Mouse (Mus musculus) brain, embryonic 14.5 days (tissue): ENCODE measurements around the gene Dstyk.

Source experiments
- CTCF ChIP-seq: fragments of 200-500 bp; IDR thresholded peaks from 2 replicates; pipeline ENCODE4 v1.5.1; 2012; ENCODE audit warnings: inconsistent platforms, mild to moderate bottlenecking, moderate library complexity, borderline replicate concordance; ENCODE audit not compliant: insufficient read depth, insufficient read length; ENCODE audit errors: extremely low read depth
- POLR2A ChIP-seq: fragments of 200-500 bp; IDR thresholded peaks from 2 replicates; pipeline ENCODE4 v1.6.1; 2012; ENCODE audit warnings: mild to moderate bottlenecking, inconsistent platforms, borderline replicate concordance; ENCODE audit not compliant: poor library complexity, insufficient read depth, insufficient read length, severe bottlenecking; ENCODE audit errors: extremely low read depth

GRCm38 (mm10) chr1:132377055-132377365, 40.3 kb upstream of the Dstyk start:
- no peak for TF ChIP-seq POLR2A
- TF ChIP-seq CTCF, result no peak
